Mouse (Mus musculus) B cell, adult 2 months (primary cell): ENCODE results near the gene Mapk14.
"Not testable (repeated sequence)": the region's sequence is repeated elsewhere in the genome, so short reads cannot be mapped to it uniquely, and the experiment has no call there.

Experiments used
- DNase-seq, 2 experiments: peaks; one replicate each; pipeline ENCODE4 v3.0.0; 2022

The Mapk14 gene

GRCm38 (mm10) chr17:28698672-28699071 lies 7.5 kb downstream of the Mapk14 start:
- DNase-seq: no peak

- DNase-seq: no peak
Measured at GRCm38 (mm10) chr17:28699789-28700188, 8.7 kb downstream of the Mapk14 start.

DNA sequence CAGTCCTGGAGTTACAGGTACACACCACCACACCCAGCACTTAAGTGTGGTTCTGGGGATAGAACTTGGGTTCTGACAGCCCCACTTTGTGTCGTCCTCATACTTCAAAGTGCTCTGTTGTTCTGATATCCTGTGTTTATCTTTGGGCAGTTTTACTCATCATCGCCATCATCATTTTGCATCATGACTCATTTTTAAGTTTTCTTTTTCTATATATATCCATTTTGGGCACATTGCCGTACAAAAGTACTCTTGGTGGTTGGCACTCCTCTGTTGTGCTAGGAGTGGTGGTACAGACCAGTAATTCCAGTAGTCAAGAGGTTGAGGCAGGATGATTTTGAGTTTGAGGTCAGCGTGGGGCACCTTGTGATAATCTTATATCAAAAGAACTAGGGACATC lies 10.0 kb downstream of the Mapk14 start:
- no peak for DNase-seq

- no peak for DNase-seq
Measured at GRCm38 (mm10) chr17:28701737-28702136, 10.6 kb downstream of the Mapk14 start.

DNA sequence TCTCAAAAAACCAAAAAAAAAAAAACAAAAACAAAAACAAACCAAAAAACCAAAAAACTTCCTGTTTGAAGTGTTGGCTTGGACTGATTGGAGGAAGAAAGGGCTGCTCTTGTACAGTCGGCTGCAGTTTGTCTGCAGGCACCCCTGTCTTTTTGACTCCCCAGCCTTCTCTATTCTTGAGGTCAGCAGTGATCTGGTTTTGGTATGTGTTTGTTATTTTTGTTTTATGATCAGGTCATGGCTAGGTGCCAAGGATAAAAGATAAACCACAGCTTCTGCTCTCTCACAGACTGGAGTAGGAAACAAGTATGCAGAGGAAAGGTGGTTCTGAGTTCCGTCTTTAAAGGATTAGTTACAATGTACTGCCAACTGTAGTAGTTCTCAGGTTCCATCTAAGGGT lies 11.5 kb downstream of the Mapk14 start:
- no peak for DNase-seq

- no peak for DNase-seq
Measured at GRCm38 (mm10) chr17:28706697-28707096, 15.6 kb downstream of the Mapk14 start.

DNA sequence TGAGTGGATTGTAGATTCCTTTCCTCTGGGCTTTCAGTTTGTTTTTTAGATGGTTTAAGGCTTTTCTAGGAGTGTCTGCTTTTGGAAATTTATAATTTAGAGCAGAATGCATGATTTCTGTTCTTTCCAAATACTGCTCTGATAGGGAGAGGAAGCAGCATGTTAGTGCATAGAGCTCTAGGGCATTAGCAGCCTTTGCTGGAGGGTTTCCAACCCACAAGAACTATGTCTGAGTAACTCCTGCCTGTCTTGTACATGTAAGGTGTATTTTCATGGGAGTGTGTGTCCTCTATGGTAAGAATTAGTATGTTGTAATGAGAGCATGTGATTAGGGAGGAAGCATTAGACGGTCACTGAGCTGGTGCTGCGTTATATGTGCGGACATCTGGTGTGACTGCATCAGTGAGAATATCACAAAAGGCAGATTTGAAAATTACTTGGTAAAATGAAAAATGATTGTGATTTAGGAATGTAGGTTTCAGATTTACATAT lies 16.1 kb downstream of the Mapk14 start:
- DNase-seq: no peak

GRCm38 (mm10) chr17:28707816-28708215 lies 16.7 kb downstream of the Mapk14 start:
- DNase-seq: no peak

DNA sequence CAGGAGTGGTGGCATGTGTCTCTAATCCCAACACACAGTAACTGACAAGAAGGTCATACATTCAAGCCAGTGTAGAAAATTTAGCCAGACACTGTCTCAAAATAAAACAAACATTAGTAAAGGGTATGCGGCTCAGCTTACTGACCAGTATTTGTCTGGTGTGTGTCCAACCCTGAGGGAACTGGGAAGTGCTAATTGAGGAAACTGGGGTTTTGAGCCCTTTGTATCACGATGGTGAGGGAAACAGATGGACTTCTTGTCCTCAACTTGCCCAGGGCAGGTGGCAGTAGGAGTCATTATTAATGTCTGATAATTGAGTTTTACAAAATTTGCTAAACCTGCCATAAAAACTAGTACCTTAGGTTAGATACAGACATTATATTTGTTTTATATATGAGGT lies 17.9 kb downstream of the Mapk14 start:
- DNase-seq: no peak

GRCm38 (mm10) chr17:28709552-28710290 lies 18.6 kb downstream of the Mapk14 start:
- DNase-seq: peak; percentile 35 to 39

DNA sequence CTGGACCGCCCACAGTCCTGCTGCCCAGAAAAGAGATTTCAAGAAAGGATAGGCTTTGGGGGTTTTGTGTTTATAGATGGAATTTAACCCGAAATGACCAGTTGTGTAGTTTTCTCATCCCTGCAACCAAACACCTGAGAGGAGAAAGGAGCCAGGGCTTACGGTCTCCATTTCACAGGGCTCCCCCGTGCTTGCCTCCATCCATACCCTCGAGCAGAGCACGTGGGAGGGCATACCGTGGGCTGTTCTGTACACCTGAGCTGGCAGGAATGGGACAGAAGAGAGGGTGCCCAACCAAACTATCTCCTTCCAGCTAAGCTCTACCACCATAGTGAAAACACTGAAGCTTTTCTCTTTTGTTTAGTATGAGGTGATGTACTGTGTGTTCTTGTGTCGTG lies 19.2 kb downstream of the Mapk14 start:
- no peak for DNase-seq

- no peak for DNase-seq
Measured at GRCm38 (mm10) chr17:28711237-28711636, 20.1 kb downstream of the Mapk14 start.

GRCm38 (mm10) chr17:28712305-28712704 lies 21.2 kb downstream of the Mapk14 start:
- DNase-seq: no peak

GRCm38 (mm10) chr17:28714006-28714405 lies 22.9 kb downstream of the Mapk14 start:
- DNase-seq: peak in 1 of 2 experiments; percentile 14

GRCm38 (mm10) chr17:28715832-28716548 lies 24.9 kb downstream of the Mapk14 start:
- no peak for DNase-seq

- no peak for DNase-seq
Measured at GRCm38 (mm10) chr17:28717535-28717934, 26.4 kb downstream of the Mapk14 start.

DNA sequence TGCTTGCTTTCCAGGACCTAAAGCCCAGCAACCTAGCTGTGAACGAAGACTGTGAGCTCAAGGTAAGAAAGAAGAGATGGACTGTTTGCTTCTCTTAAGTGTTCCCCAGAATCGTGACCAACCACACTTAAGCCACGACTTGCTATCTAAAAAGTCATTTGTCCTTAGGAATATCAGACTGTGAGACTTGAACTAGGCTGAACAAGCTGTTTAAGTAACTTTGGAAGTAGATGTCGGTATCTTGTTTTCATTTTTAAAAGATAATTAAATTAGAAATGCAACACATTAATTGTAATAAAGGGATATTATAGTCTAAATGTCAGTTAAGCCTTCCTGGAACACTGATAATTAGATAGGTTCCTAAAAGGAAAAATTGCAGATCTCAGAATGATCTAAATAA lies 34.7 kb downstream of the Mapk14 start, which contains the start of gene AC170998.1:
Gene AC170998.1, plus strand, starts transcription at position 301 of the 400 bp plus-strand sequence.
- DNase-seq: no peak

DNA sequence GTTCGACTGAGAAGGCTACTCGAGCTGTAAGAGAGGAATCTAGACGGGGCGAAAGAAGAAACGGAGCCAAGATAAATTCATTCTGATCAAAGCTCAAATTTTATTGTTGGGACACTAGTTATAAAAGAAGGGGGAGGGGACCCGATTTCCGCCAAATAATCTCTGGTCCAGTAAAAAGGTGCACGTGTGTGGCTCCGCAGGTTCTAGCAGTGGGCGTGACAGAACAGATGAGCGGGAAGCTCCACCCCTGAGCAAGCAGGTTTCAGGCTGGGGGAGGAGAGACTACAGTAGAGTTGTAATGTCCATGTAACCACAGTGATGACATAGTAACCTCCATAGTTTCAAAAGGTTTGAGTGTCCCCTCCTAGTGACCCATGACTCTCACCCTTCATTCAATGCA lies 36.4 kb downstream of the Mapk14 start:
- DNase-seq: not testable (repeated sequence)

DNA sequence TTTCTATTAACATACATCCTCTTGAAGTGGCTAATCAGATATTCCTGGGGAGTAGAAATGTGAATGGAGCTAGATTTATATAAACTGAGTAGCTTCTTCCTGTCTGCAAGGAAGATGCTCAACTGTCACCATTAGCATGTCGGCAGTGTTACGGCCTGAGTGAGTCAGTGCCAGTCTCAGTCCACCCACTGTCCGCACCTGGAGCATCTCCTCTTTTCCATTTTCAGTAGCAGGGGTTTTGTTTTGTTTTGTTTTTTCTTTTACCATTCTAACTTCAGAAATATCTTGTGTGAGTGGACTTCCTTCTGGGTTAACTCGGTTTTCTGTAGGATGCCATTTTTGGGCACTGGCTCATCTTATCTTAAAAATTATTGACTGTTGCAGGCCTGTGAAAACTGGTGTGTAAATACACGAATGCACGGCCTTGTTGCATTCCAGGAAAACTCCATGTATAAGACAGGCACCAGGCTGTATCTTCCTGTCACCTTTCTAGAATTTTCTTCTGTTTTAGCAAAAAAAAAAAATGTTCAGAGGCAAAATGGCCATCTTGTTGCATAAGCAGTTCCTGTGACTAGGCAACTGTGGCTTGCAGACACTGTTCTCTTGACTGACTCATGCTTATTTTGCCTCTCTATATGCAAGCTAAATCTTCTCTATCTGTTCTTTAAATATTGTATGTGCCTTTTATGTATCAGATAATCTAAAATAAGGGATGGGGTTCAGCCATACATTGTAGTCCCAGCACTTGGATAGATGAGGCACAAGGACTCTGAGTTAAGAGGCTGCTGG lies 44.4 kb downstream of the Mapk14 start:
- DNase-seq: no peak

DNA sequence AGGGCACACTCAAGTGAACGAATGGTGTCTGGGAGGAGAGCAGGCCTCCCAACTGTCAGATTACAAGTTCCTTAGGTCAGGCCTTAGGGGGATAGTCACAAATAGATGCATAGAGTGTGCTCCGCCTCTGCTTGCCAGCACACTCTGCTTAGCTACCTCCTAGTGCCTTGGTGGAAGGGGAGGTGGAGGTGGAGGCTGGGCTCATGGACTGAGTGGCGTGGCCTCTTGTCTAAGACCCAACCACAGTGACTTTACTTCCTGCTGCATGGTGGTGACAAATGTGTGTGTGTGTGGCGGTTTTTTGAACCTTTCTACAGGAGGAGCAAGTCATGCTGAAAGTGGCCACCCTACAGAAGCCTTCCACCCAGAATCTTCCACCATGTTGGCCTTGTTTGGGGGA lies 45.4 kb downstream of the Mapk14 start:
- no peak for DNase-seq

DNA sequence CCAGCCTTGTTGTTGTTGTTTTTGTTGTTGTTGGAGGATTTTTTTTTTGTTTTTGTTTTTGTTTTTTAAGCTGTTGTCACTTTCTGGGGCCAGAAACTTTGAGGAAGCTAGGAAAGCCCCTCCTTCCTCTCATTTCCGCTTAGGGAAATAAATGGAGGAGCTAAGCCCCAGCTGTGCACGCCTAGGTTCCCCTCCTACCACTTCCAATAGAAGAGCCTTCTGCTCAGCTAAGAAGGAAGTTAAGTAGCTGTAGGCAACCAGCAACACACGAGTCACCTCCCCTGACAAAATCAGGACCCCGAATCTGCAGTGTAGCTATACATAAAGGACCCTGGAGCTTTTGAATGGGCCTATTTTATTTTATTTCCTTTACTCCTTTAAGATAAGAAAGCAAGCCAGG lies 46.8 kb downstream of the Mapk14 start:
- no peak for DNase-seq

DNA sequence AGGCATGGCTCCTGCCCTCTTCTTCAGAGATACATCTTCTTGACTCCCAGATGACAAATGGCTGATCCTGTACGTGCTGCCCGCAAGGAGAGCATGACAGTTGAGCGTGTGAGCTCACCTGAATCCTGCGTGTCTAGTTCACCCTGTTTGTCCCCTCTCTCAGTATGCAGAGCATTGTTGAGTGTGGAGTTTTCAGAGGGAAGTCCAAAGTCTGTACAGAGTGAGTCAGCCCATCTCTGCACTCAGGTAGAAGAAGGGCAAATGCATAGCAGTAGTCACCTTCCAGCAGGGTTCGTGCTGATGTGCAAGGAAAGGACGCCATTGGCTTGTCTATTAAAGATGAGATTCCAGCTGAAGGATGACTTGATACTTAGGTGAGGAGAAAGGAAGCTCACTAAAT lies 48.1 kb downstream of the Mapk14 start:
- DNase-seq: no peak

DNA sequence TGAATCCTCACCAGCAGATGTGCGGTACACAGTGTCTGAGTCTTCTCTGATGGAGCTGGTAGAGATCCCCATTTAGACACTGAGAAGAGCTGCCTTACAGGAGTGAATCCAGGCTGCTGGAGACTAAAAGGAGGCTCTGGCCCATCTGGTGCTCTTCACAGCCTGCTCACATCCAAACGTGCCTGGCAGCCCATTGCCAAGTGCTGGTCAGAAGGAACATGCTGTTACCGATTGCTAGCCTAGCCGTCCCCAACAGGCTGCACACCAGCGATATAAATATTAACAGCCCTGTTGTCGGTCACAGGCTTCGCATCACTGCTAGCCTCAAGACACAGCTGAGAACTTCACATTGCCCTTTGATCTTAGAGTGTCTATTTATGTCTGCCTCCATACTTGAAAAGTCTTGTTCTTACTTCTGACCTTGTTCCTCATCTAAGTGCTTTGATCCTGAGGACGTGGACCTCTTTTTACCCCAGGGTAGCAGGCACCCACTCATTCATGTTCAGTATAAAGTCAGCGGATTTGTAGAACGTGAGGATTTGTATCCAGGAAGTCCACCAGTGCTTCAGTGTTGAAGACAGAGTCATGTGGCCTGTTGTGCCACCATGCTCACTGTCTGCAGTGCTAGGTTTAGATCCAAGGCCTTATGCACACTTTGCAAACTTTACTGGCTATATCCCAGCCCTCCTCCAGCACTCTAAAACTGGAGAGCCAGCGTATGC lies 52.2 kb downstream of the Mapk14 start:
- no peak for DNase-seq
